Mouse (Mus musculus): ENCODE measurements around the gene Dtymk.

DNA sequence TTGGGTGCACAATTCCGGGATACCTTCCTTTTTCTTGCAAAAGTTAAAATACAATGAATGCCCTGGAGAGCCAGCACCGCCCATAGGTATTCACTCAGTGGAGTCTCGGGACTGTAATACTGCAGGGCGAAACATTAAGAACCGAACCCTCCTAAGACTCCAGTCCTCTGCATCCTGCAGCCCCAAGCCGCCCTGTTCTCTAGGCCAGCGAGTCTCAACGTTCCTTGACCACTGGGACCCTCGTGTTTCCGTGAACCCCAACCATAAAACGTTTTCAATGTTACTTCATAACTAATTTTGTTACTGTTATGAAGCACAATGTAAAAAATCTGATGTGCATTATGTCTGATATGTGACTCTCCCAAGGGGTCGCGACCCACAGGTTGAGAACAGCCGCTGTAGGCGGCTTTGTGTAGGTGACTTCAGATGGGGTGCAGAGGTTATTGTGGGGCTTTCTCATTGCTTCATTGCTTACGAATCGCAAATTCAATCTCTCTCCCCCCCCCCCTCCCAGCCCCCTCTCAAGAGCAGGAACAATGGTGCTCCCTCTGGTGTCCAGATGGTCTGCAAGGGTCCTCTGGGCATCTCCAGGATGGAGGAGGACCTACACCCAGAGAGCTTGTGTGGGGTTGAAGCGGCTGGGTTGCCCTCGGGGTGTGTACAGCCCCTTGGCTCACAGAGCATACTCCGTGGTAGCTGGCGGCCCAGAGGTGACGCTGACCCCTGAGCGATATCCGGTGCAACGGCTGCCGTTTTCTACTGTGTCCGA lies 24.2 kb upstream of the Dtymk start:
- no peak; a peak in 1 of 6 replicates for TF ChIP-seq CTCF (IDR thresholded peaks at IDR 0.05 in 2 of 3, conservative IDR thresholded peaks at IDR 0.05 in 1 of 3; ENCODE audit: control insufficient read depth in 1 of 3, insufficient read depth in 1 of 3, low read depth in 2 of 3, low read length in 3 of 3, poor library complexity in 1 of 3, severe bottlenecking in 1 of 3)
- no peak for TF ChIP-seq NELFE (IDR thresholded peaks at IDR 0.05; ENCODE audit: low read depth, low read length)
- no peak for TF ChIP-seq MYB (IDR thresholded peaks at IDR 0.05; ENCODE audit: low read depth, low read length)
- TF ChIP-seq POLR2A (IDR thresholded peaks at IDR 0.05; ENCODE audit: control insufficient read depth in 1 of 2, insufficient read depth in 1 of 2, low read depth in 1 of 2, low read length in 2 of 2, poor library complexity in 1 of 2): no peak
- TF ChIP-seq TBP (IDR thresholded peaks at IDR 0.05; ENCODE audit: low read depth, low read length): no peak
- no peak for TF ChIP-seq ZMIZ1 (IDR thresholded peaks at IDR 0.05; ENCODE audit: low read depth, low read length)
- no peak for TF ChIP-seq MAFK (IDR thresholded peaks at IDR 0.05; ENCODE audit: borderline replicate concordance, low read depth, low read length)
- TF ChIP-seq CHD2 (IDR thresholded peaks at IDR 0.05; ENCODE audit: low read length): no peak
- TF ChIP-seq MAX (IDR thresholded peaks at IDR 0.05; ENCODE audit: low read length): no peak
- no peak for TF ChIP-seq ELF1 (IDR thresholded peaks at IDR 0.05; ENCODE audit: low read depth, low read length)
- TF ChIP-seq RAD21 (IDR thresholded peaks at IDR 0.05; ENCODE audit: low read depth, low read length): no peak

Measured in MEL (cell line).